Mouse (Mus musculus) MEL-GATA-1-ER (cell line): Measurements from ENCODE around the gene Igf2bp2.

Experiments used
- DNase-seq: peaks from one replicate; pipeline ENCODE4 v3.0.0-alpha.2; 2012; ENCODE audit warnings: low read depth; ENCODE audit errors: extremely low read depth

Gene Igf2bp2

DNA sequence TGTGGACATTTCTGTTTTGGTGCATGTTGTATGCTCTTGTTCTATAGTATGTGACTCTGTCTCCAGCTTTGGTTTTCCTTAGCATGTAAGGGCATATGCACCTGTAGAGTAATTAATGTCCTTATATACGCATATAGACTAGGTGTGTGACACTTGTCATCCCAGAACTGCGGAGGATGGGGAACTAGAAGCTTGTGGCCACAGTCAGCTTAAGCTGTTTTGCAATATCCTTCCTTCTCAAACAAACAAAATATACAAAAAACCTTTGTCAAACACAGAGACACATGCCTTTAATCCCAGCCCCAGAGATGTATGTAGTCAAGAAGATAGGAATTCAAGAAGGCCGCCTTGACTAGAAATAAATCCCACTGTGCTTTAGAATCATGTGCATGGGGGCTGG lies 117.2 kb downstream of the Igf2bp2 start:
- no peak for DNase-seq

DNA sequence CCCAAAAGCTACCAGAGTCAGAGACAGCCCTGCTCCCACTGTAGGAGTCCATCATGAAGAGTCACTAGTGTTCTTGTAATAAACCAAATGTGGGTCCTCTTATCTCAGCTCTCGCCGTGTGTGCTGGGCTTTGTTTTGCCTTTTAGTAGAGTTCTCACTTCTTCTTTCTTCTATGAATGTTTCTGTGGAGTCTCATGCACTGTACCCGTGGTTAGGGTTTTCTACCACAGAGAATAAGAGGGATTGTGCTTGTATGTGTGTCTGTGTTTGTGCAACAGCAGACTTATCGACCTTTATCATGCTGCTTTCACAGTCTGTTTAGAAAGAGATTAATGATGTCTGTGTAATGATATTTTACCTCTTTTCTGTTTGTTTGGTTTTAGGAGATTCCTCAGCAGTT lies 119.3 kb downstream of the Igf2bp2 start:
- DNase-seq: no peak

DNA sequence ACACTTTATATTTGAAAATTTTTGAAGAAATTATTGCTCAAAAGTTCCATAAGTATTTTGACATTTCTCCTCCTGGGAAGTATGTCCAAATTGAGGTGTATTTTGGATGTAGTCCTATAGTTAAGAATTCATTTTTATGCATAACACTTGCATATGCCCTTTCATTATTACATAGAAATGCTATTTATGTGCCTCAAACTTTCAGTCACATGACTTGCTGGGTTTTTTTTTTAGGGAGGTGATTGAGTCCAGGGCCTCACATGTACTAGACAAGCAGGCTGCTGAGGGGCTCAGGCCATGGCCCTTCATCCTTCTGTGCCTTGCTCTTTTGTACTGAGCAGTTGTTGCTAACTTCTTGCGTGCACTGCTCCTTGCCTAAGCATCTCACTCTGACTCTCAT lies 123.1 kb downstream of the Igf2bp2 start:
- DNase-seq: no peak

DNA sequence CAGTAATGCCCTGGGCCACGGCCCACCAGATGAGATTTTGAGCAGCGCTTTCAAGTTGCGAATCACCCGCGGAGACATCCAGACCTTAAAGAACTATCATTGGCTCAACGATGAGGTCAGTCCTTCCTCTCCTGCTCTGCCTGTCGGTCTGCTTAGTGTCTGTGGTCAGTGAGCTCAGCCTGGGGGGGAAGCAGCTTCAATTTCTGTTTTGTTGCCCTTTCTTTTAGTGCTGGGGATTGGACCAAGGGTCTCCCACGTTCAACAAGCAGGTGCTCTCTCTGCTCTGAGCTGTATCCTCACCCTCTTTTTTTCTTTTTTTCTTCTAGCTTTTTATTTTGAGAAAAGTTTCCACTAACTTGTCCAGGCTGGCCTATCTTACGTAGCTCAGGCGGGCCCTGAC lies 124.5 kb downstream of the Igf2bp2 start:
- DNase-seq: no peak

DNA sequence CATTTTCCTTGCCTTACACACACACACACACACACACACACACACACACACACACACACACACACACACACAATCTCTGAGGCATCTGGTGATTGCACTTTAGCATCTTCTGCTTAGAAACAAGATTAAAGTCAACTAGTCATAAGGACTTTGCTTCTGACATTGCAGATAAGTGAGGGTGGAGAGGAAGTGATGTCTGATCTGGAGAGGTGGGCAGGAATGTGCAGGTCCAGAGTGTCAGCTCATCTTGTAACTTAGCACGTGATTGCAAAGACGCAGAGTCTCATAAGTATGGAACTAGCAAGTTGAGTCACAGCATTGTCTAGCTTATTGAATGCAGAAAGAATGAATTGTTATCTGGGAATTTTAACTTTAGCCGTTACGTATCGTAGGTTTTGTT lies 135.6 kb downstream of the Igf2bp2 start:
- DNase-seq: no peak

DNA sequence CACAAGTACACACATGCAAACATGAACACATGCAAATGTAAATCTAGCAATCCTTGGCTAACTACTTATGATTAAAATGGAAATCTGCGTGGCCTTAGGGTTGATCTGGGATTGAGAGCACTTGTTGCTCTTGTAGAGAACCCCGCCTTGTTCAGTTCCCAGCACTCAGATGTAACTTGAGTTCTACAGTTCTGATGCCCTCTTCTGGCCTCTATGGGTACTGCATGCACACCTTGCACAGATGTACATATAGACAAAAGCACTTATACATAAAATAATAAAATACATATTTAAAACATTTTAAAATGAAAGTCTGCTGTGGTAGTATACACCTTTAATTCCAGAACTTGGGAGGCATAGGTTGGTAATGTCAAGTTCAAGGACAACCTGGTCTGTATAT lies 141.0 kb downstream of the Igf2bp2 start:
- DNase-seq: no peak

DNA sequence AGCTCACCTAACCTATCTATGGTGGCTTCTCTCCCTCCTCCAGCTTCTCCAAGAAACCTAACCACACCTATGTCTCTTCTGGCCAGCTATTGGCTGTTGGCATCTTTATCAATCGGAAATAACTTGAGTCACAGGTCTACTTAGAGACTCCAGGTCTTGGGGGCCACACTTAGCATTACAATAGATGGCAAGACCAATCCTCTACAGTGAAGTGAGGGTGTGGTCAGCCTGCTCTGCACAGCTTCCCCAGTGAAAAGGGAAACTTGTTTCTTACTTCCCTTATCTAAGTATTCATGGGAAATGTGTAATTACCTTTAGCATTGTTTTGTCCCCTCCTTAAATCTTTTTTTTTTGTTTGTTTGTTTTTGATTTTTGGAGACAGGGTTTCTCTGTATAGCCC lies 147.5 kb downstream of the Igf2bp2 start:
- no peak for DNase-seq

DNA sequence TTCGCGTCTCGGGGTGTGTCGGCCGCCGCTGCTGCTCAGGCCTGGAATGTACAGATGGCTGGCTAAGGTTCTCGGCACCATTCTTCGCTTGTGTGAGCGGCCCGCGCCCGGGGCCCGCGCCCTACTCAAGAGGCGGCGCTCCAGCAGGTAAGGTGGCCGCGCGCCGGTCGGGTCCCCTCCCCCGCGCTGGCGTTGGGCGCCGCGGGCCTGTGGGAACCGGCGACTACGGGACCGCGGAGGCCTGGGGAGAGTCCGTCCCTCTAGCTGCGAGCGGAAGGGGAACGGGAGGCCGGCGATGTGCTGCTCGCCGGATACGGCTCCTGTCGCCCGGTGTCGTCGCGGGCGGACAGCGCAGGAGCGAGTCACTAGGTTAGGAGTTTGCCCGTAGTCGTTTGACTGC lies 153.5 kb downstream of the Igf2bp2 start:
- no peak for DNase-seq

DNA sequence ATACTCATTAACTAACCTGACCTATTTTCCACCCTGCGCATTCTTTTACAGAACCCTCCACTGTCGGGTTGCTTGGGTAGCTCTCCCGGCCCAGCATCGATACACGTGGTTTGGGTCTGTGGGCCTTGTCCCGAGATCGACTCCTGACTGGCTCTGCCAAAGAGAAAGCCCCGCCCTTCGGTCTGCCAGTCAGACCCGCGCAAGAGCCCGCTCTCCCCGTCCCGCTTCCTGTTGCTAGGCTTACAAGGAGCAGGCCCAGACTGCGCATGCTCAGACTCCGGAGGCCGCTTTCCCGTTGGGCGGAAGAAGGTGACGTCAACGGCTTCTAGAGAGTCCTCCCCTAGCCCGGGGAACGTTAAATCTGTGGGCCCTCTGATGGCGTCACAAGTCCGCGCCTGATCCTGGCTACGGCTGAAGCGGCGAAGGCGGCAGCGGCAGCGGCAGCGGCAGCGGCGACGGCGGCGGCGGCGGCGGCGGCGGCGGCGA lies 154.0 kb downstream of the Igf2bp2 start, which contains the start of gene Senp2:
TSS of gene Senp2 (plus strand) at position 386 of the 486 bp plus-strand sequence.
- DNase-seq: peak; percentile 98
